Mouse (Mus musculus): Measurements from ENCODE around the gene Slc51a. TPM values are rescaled to one million over a fixed set of nuclear protein-coding genes. Genes with fewer than 3 reads are reported as not detected.
A peak's percentile ranks its signal among the peaks of the same experiment; 100 is the strongest.
"Not testable (repeated sequence)": the region's sequence is repeated elsewhere in the genome, so short reads cannot be mapped to it uniquely, and the experiment has no call there.

Gene Slc51a
- polyA plus RNA-seq, 1 experiment from 2014 or later = 0.40 TPM

DNA sequence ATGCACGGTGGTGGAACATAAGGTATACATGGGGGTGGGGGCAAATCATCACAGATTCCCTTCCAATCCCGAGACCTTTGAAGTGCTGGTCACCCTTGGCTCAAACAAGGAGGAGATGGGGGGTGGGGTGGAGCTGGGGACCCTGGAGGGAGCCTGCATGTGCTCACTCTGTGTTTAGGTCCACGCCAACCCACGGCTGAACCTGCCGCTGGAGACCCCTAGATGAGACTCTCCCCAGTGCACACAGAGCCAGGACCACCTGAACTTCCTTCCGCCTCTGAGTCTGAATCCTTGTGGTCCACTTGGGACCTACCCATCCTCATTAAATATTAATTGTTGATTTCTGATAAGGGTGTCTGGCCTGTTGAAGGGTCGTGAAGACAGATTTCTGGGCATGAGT lies 19.2 kb upstream of the Slc51a start:
- 76% methylated on average over 7 of the region's 7 CpGs for WGBS
- Histone ChIP-seq H3K4me3 (replicated peaks) (no peak overlapping the region), H3K27ac (no peak overlapping the region), H3K9me3 (no peaks in the 10 kb centered on the region), H3K4me2 (no peak overlapping the region), H3K27me3 (no peaks in the 10 kb centered on the region), H3K9ac (no peak overlapping the region), H3K4me1 (peaks cover 16% of the 10 kb centered on the region), H3K36me3 (replicated peaks) (no peaks in the 10 kb centered on the region)
- no peak for ATAC-seq (ENCODE audit: low FRiP score)

DNA sequence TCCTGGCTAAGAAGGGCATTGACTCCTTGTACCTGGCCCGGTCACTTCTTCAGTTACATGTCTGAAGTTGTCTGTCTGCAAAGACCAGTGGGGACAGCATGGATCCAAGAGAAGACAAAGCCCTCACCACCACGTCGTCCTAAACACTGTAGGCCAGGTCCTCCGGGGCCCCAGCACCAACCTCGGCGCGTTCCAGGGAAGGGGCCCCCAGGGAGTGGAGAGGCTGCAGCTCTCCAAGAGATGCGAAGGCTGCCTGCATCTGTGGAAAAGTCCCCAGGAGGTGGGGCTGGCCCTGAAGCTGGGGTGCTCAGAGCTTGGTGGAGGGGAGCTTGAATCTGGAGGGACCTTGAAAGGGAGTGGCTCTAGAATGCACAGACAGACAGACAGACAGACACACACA lies 18.6 kb upstream of the Slc51a start:
- Histone ChIP-seq H3K36me3 (replicated peaks) (no peaks in the 10 kb centered on the region), H3K4me3 (replicated peaks) (no peak overlapping the region), H3K9me3 (no peaks in the 10 kb centered on the region), H3K4me2 (no peak overlapping the region), H3K27me3 (no peaks in the 10 kb centered on the region), H3K4me1 (peaks cover 16% of the 10 kb centered on the region), H3K9ac (no peak overlapping the region), H3K27ac (no peak overlapping the region)
- 79% methylated on average over 8 of the region's 8 CpGs for WGBS
- no peak for ATAC-seq (ENCODE audit: low FRiP score)

- no peak overlapping the region for H3K27ac ChIP-seq
- no peaks in the 10 kb centered on the region for H3K4me1 ChIP-seq
- ATAC-seq (ENCODE audit: low FRiP score) = no peak
- H3K27me3 ChIP-seq = no peaks in the 10 kb centered on the region
- no peaks in the 10 kb centered on the region for H3K9me3 ChIP-seq
- H3K4me2 ChIP-seq = no peak overlapping the region
- no peak overlapping the region for H3K4me3 ChIP-seq (replicated peaks)
- no peak overlapping the region for H3K9ac ChIP-seq
- H3K36me3 ChIP-seq (replicated peaks) = no peaks in the 10 kb centered on the region
- 78% methylated on average over 6 of the region's 6 CpGs for WGBS
Measured at GRCm38 (mm10) chr16:32503633-32504032, 16.0 kb upstream of the Slc51a start.

- Histone ChIP-seq H3K4me2 (no peak overlapping the region), H3K9me3 (no peaks in the 10 kb centered on the region), H3K27ac (no peak overlapping the region), H3K27me3 (no peaks in the 10 kb centered on the region), H3K4me1 (no peaks in the 10 kb centered on the region), H3K4me3 (replicated peaks) (no peak overlapping the region), H3K9ac (no peak overlapping the region), H3K36me3 (replicated peaks) (no peaks in the 10 kb centered on the region)
- 89% methylated on average over 12 of the region's 12 CpGs for WGBS
- no peak for ATAC-seq (ENCODE audit: low FRiP score)
Measured at GRCm38 (mm10) chr16:32502621-32503335, 15.1 kb upstream of the Slc51a start.

DNA sequence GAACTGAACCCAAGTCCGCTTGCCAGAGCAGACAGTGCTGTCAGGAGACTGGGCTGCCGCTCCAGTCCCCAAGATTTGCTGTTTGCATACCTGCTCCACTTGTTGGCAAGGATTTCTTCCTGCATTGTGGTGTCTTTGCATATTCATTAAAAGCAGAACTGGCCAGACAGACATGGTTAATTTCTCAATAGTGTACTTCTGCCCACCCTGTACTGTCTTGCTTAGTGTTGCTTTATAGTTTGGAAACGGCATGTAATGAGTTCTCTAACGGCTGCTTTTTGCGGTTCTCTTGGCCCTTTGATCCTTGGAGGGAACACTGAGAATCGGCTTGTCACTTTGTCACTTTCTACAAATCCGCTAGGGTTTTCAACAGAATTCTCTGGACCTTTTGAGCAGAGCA lies 13.8 kb upstream of the Slc51a start:
- no peak overlapping the region for H3K4me3 ChIP-seq (replicated peaks)
- H3K36me3 ChIP-seq (replicated peaks) = no peaks in the 10 kb centered on the region
- H3K9ac ChIP-seq = no peak overlapping the region
- H3K27ac ChIP-seq = no peak overlapping the region
- H3K4me1 ChIP-seq = no peaks in the 10 kb centered on the region
- H3K4me2 ChIP-seq = no peak overlapping the region
- no peaks in the 10 kb centered on the region for H3K9me3 ChIP-seq
- WGBS = 76% methylated on average over 7 of the region's 7 CpGs
- ATAC-seq (ENCODE audit: low FRiP score) = no peak
- H3K27me3 ChIP-seq = no peaks in the 10 kb centered on the region

DNA sequence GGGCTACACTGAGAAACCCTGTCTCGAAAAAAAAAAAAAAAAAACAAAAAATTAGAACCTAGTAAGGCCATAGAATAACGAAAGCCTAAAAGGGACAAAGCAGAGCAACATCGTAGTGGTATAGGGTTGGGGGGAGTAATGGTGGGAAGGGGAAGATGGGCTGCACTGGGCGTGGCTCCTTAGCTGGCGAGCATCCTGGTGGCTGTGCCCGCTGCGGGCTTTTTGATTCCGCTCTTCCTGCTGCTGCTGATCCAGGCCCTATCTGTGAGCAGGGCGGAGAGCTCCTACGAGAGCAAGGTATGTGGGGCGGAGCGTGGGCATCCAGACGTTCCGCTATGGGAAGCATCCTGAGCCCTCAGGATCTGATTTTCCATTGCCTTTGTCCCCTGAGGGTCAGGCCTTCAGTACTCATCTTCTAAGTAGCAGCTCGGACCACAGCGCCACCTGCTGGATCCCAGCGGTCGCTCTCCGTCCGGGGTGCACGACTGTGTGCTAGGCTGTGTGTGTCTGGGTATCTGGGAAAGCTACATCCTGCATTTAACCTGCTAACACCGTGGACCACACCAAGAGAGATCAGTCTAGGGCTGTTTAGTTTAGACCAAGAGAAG lies 11.9 kb upstream of the Slc51a start:
- Histone ChIP-seq H3K27me3 (no peaks in the 10 kb centered on the region), H3K9me3 (no peaks in the 10 kb centered on the region), H3K4me3 (replicated peaks) (peak overlapping the region; percentile 39), H3K4me2 (peak overlapping the region; percentile 64), H3K4me1 (no peaks in the 10 kb centered on the region), H3K9ac (peak overlapping the region; percentile 63), H3K27ac (peak overlapping the region; percentile 50; the same call in 1 of the 2 replicates), H3K36me3 (replicated peaks) (no peaks in the 10 kb centered on the region)
- ATAC-seq (ENCODE audit: low FRiP score) = peak; percentile 93
- 9% methylated on average over 22 of the region's 22 CpGs for WGBS

- Histone ChIP-seq H3K27me3 (no peaks in the 10 kb centered on the region), H3K4me2 (no peak overlapping the region), H3K4me3 (replicated peaks) (no peak overlapping the region), H3K9ac (no peak overlapping the region), H3K36me3 (replicated peaks) (no peaks in the 10 kb centered on the region), H3K4me1 (no peaks in the 10 kb centered on the region), H3K27ac (no peak overlapping the region), H3K9me3 (no peaks in the 10 kb centered on the region)
- 70% methylated on average over 13 of the region's 13 CpGs for WGBS
- ATAC-seq (ENCODE audit: low FRiP score) = no peak
Measured at GRCm38 (mm10) chr16:32498996-32499395, 11.3 kb upstream of the Slc51a start.

- H3K36me3 ChIP-seq (replicated peaks) = no peaks in the 10 kb centered on the region
- no peak within 1 kb of the TSS for H3K27ac ChIP-seq
- no peak within 1 kb of the TSS for H3K9ac ChIP-seq
- no peaks in the 10 kb centered on the region for H3K4me1 ChIP-seq
- no peak within 1 kb of the TSS for H3K4me2 ChIP-seq
- 77% methylated on average over 3 of the region's 3 CpGs for WGBS
- H3K27me3 ChIP-seq = no peaks in the 10 kb centered on the region
- no peaks in the 10 kb centered on the region for H3K9me3 ChIP-seq
- no peak within 1 kb of the TSS for H3K4me3 ChIP-seq (replicated peaks)
- ATAC-seq (ENCODE audit: low FRiP score) = no peak
Measured at GRCm38 (mm10) chr16:32495965-32496364, 8.3 kb upstream of the Slc51a start, which contains the start of gene Zdhhc19. TSS of gene Zdhhc19 (plus strand) at chr16:32496265.

DNA sequence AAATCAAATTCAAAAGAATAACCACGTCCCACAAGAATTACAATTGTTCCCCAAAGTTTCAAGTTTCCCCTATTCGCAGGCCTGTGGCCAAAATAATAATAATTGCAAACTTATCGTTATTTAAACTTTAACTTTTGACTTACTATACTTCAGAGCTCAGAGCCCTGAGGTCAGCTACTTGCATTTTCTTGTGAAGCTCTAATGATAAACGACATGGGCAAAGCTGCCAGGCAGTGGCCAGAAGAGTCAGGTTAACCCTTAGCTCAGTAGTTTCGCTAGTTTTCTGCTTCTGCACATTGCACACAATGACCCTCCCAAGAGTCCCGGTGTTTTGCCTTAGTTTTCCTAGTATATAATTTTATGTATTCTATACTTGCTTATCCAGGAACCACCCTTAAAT lies 6.7 kb upstream of the Slc51a start:
- not testable (repeated sequence) for H3K4me3 ChIP-seq (replicated peaks); H3K9me3 ChIP-seq; H3K36me3 ChIP-seq (replicated peaks); H3K9ac ChIP-seq; H3K4me2 ChIP-seq; H3K27ac ChIP-seq; H3K27me3 ChIP-seq; ATAC-seq (ENCODE audit: low FRiP score); H3K4me1 ChIP-seq
- WGBS = 81% methylated on average over 6 of the region's 6 CpGs

- WGBS = 91% methylated on average over 3 of the region's 3 CpGs
- H3K9me3 ChIP-seq = no peaks in the 10 kb centered on the region
- no peaks in the 10 kb centered on the region for H3K27me3 ChIP-seq
- H3K4me2 ChIP-seq = no peak overlapping the region
- no peak for ATAC-seq (ENCODE audit: low FRiP score)
- H3K4me1 ChIP-seq = peaks cover 5% of the 10 kb centered on the region; the same call in 1 of the 2 replicates
- H3K36me3 ChIP-seq (replicated peaks) = no peaks in the 10 kb centered on the region
- H3K4me3 ChIP-seq (replicated peaks) = no peak overlapping the region
- H3K27ac ChIP-seq = no peak overlapping the region
- H3K9ac ChIP-seq = no peak overlapping the region
Measured at GRCm38 (mm10) chr16:32488939-32489338, 1.3 kb upstream of the Slc51a start.

GRCm38 (mm10) chr16:32486046-32486445 lies 1.6 kb downstream of the Slc51a start:
- H3K27ac ChIP-seq = no peak overlapping the region

DNA sequence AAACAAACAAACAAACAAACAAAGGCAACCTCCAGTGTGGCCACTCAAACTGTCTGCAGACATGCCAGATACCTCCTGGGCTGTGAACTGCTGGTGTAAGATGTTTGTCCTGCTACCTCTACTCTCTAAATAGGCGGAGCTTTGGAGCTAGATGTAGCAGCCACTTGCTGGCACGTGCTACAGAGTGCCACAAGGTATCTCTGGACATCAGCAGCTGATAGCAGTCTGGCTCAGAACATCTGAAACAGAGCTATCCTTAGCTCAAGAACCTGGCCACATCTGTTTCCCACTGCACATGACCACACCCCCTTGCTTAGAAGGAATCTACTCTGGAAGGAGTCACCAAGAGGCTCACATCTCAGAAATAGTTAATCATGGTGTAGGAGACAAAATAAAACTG lies 2.5 kb downstream of the Slc51a start:
- no peak for ATAC-seq (ENCODE audit: low FRiP score)

More at GRCm38 (mm10) chr16:32486046-32486445, 1.6 kb downstream of the Slc51a start:
- no peak overlapping the region for H3K9ac ChIP-seq
- H3K27me3 ChIP-seq = no peaks in the 10 kb centered on the region
- H3K9me3 ChIP-seq = no peaks in the 10 kb centered on the region
- WGBS = 83% methylated on average over 6 of the region's 6 CpGs
- ATAC-seq (ENCODE audit: low FRiP score) = no peak
- no peak overlapping the region for H3K4me3 ChIP-seq (replicated peaks)
- peaks cover 5% of the 10 kb centered on the region; the same call in 1 of the 2 replicates for H3K4me1 ChIP-seq
- no peak overlapping the region for H3K4me2 ChIP-seq
- no peaks in the 10 kb centered on the region for H3K36me3 ChIP-seq (replicated peaks)

DNA sequence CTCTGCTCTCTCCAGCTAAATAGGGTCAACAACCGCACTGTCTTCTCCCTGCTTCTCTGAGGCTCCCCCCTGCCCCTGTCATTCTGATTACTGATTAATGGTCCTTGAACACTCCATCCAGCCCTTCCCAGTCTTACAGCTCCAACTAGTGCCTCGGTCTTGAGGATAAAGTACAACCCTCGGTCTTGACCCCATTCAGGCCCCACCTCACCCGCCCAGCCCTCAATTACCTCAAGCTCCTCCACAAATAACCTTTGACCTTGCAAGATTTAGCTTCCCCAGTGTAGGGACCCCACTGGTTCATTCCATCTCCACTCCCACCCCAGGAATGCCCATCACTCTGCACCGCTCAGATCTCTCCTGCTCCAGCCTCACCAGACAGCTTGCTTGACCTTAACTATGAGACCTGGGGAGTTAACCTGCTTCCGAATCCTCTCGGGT lies 3.2 kb downstream of the Slc51a start:
- no peak for ATAC-seq (ENCODE audit: low FRiP score)
- WGBS = 53% methylated on average over 7 of the region's 7 CpGs
- H3K4me2 ChIP-seq = no peak overlapping the region
- H3K27me3 ChIP-seq = no peaks in the 10 kb centered on the region
- no peak overlapping the region for H3K27ac ChIP-seq
- H3K4me1 ChIP-seq = peaks cover 5% of the 10 kb centered on the region; the same call in 1 of the 2 replicates
- no peak overlapping the region for H3K9ac ChIP-seq
- no peaks in the 10 kb centered on the region for H3K36me3 ChIP-seq (replicated peaks)
- no peaks in the 10 kb centered on the region for H3K9me3 ChIP-seq
- H3K4me3 ChIP-seq (replicated peaks) = no peak overlapping the region

More for the DNA sequence above, 2.5 kb downstream of the Slc51a start:
- Histone ChIP-seq H3K4me2 (no peak overlapping the region), H3K27me3 (no peaks in the 10 kb centered on the region), H3K9ac (no peak overlapping the region), H3K4me1 (peaks cover 5% of the 10 kb centered on the region; the same call in 1 of the 2 replicates), H3K4me3 (replicated peaks) (no peak overlapping the region), H3K27ac (no peak overlapping the region), H3K36me3 (replicated peaks) (no peaks in the 10 kb centered on the region), H3K9me3 (no peaks in the 10 kb centered on the region)
- 78% methylated on average over 2 of the region's 2 CpGs for WGBS
